Mouse (Mus musculus) C2C12 (cell line): Measurements from ENCODE around the gene Agrn.

Experiments used
- CEBPB ChIP-seq: IDR thresholded peaks from one replicate; pipeline ENCODE4 v1.6.1; 2011; ENCODE audit warnings: low read depth, mild to moderate bottlenecking, control low read depth, moderate library complexity
- CTCF ChIP-seq: IDR thresholded peaks from one replicate; pipeline ENCODE4 v1.5.1; 2011; ENCODE audit not compliant: control insufficient read depth, insufficient read depth, insufficient read length
- FOSL1 ChIP-seq: IDR thresholded peaks from one replicate; pipeline ENCODE4 v1.8.0; 2011; ENCODE audit warnings: mild to moderate bottlenecking, low read length; ENCODE audit not compliant: poor library complexity, insufficient read depth, severe bottlenecking
- MAX ChIP-seq: IDR thresholded peaks from one replicate; pipeline ENCODE4 v1.6.1; 2011; ENCODE audit warnings: mild to moderate bottlenecking, control low read depth
- MYOD1 ChIP-seq: IDR thresholded peaks from one replicate; pipeline ENCODE4 v1.6.1; 2011; ENCODE audit warnings: low read depth; ENCODE audit not compliant: control insufficient read depth, insufficient read length
- MYOG ChIP-seq: IDR thresholded peaks from one replicate; pipeline ENCODE4 v1.6.1; 2011; ENCODE audit not compliant: control insufficient read depth, insufficient read length; ENCODE audit errors: extremely low read depth
- USF1 ChIP-seq: IDR thresholded peaks from one replicate; pipeline ENCODE4 v1.6.1; 2011; ENCODE audit warnings: low read depth, mild to moderate bottlenecking, control low read depth, moderate library complexity

GRCm38 (mm10) chr4:156200623-156201475, 3.6 kb upstream of the Agrn start, which contains the start of gene Isg15:
- TF ChIP-seq CTCF, result no peak
- TF ChIP-seq MAX, result no peak
- TF ChIP-seq MYOD1, result no peak
- TF ChIP-seq MYOG, result no peak
- no peak for TF ChIP-seq CEBPB
- no peak for TF ChIP-seq FOSL1
- TF ChIP-seq USF1, result no peak
